Mouse (Mus musculus) liver, embryonic 11.5 days (tissue): Measurements from ENCODE around the gene P4ha2. TPM values are rescaled to one million over a fixed set of nuclear protein-coding genes. Genes with fewer than 3 reads are reported as not detected.

Experiments used
- ATAC-seq: fragments of 200-750 bp; cut with Nextera tagmentation; replicated peaks from 2 replicates; pipeline ENCODE4 v1.8.0; 2017; ENCODE audit warnings: moderate number of reproducible peaks, mild to moderate bottlenecking, moderate TSS enrichment, moderate library complexity; ENCODE audit not compliant: low FRiP score
- DNase-seq: peaks from one replicate; pipeline ENCODE4 v3.0.0-alpha.2; 2017; ENCODE audit warnings: low spot score
- H3K27ac ChIP-seq: fragments of 300-500 bp; sonication (generic); 2 replicates; pipeline ENCODE4 v1.5.1; 2014; ENCODE audit warnings: mild to moderate bottlenecking, low read depth, low read length, control low read depth
- H3K27me3 ChIP-seq: fragments of 300-500 bp; sonication (generic); replicated peaks from 2 replicates; pipeline ENCODE4 v1.6.1; 2014; ENCODE audit warnings: low read length, mixed read lengths; ENCODE audit not compliant: control insufficient read depth, insufficient read depth
- H3K36me3 ChIP-seq: fragments of 300-500 bp; sonication (generic); 2 replicates; pipeline ENCODE4 v1.6.1; 2014; ENCODE audit warnings: mild to moderate bottlenecking, low read length, moderate library complexity, mixed read lengths; ENCODE audit not compliant: control insufficient read depth, insufficient read depth
- H3K4me1 ChIP-seq: fragments of 300-500 bp; sonication (generic); replicated peaks from 2 replicates; pipeline ENCODE4 v1.6.1; 2014; ENCODE audit warnings: low read length, mixed read lengths; ENCODE audit not compliant: control insufficient read depth, insufficient read depth
- H3K4me2 ChIP-seq: fragments of 300-500 bp; sonication (generic); 2 replicates; pipeline ENCODE4 v1.6.1; 2014; ENCODE audit warnings: mild to moderate bottlenecking, control low read depth, moderate library complexity
- H3K4me3 ChIP-seq: fragments of 300-500 bp; sonication (generic); 2 replicates; pipeline ENCODE4 v1.5.1; 2014; ENCODE audit warnings: low read depth, low read length, control low read depth
- H3K9ac ChIP-seq: fragments of 300-500 bp; sonication (generic); 2 replicates; pipeline ENCODE4 v1.6.1; 2014; ENCODE audit warnings: low read depth, low read length, control low read depth
- H3K9me3 ChIP-seq: fragments of 300-500 bp; sonication (generic); 2 replicates; pipeline ENCODE4 v1.6.1; 2016; ENCODE audit warnings: low read length, inconsistent platforms, mixed read lengths; ENCODE audit not compliant: control insufficient read depth
- WGBS: fragments of 180-500 bp; shearing (Covaris S2); extraction: QIAGEN DNeasy Blood & Tissue Kit; methylation state at CpG from one replicate; pipeline ENCODE4 v1.1.7; 2014; 5-methylcytosine and 5-hydroxymethylcytosine counted together
- polyA plus RNA-seq: library from polyadenylated mRNA; unstranded; fragments of >200 nt; fragmentation: Nextera tagmentation; extraction: Ambion mirVana; gene quantifications from 2 replicates; pipeline ENCODE4 v1.2.1, GENCODE M21; 2014

P4ha2 gene
- polyA plus RNA-seq, 1 experiment from 2014 or later: 25.7 TPM

- Histone ChIP-seq H3K9me3 (no peaks in the 10 kb centered on the region), H3K4me1 (peaks cover 7% of the 10 kb centered on the region), H3K4me3 (no peak overlapping the region), H3K4me2 (no peak overlapping the region), H3K27ac (no peak overlapping the region), H3K9ac (no peak overlapping the region), H3K36me3 (no peaks in the 10 kb centered on the region), H3K27me3 (no peaks in the 10 kb centered on the region; the same call in 1 of the 2 replicates)
- ATAC-seq: no peak
- no peak for DNase-seq
- WGBS: 77% methylated on average over 7 of the region's 7 CpGs
Measured at GRCm38 (mm10) chr11:54107239-54107638, 7.3 kb downstream of the P4ha2 start.

GRCm38 (mm10) chr11:54108131-54108530 is 8.2 kb downstream of the P4ha2 start:
- no peak overlapping the region for H3K27ac ChIP-seq
- H3K4me1 ChIP-seq: peaks cover 6% of the 10 kb centered on the region; the same call in 1 of the 2 replicates

GRCm38 (mm10) chr11:54108894-54109293 is 9.0 kb downstream of the P4ha2 start:
- ATAC-seq (no peak), DNase-seq (no peak)
- WGBS: 73% methylated on average over 5 of the region's 5 CpGs

More at GRCm38 (mm10) chr11:54108131-54108530, 8.2 kb downstream of the P4ha2 start:
- DNase-seq: no peak
- Histone ChIP-seq H3K4me3 (no peak overlapping the region), H3K9me3 (no peaks in the 10 kb centered on the region), H3K9ac (no peak overlapping the region), H3K4me2 (no peak overlapping the region), H3K36me3 (no peaks in the 10 kb centered on the region), H3K27me3 (no peaks in the 10 kb centered on the region; the same call in 1 of the 2 replicates)
- ATAC-seq: no peak
- 58% methylated on average over 3 of the region's 3 CpGs for WGBS

GRCm38 (mm10) chr11:54111291-54111690 is 11.4 kb downstream of the P4ha2 start:
- Histone ChIP-seq H3K4me3 (no peak overlapping the region), H3K9me3 (no peaks in the 10 kb centered on the region), H3K9ac (no peak overlapping the region), H3K27me3 (no peaks in the 10 kb centered on the region), H3K4me1 (peaks cover 6% of the 10 kb centered on the region; the same call in 1 of the 2 replicates), H3K27ac (no peak overlapping the region), H3K4me2 (no peak overlapping the region), H3K36me3 (no peaks in the 10 kb centered on the region)
- WGBS: 82% methylated on average over 7 of the region's 7 CpGs
- no peak for ATAC-seq
- no peak for DNase-seq

More at GRCm38 (mm10) chr11:54108894-54109293, 9.0 kb downstream of the P4ha2 start:
- Histone ChIP-seq H3K27me3 (no peaks in the 10 kb centered on the region; the same call in 1 of the 2 replicates), H3K4me1 (peaks cover 3% of the 10 kb centered on the region; the same call in 1 of the 2 replicates), H3K4me2 (no peak overlapping the region), H3K9me3 (no peaks in the 10 kb centered on the region), H3K4me3 (no peak overlapping the region), H3K9ac (no peak overlapping the region), H3K27ac (no peak overlapping the region), H3K36me3 (no peaks in the 10 kb centered on the region)

- no peak overlapping the region for H3K4me3 ChIP-seq
- H3K9ac ChIP-seq: no peak overlapping the region
- H3K4me1 ChIP-seq: peaks cover 6% of the 10 kb centered on the region; the same call in 1 of the 2 replicates
- ATAC-seq (no peak), DNase-seq (no peak)
- H3K9me3 ChIP-seq: no peaks in the 10 kb centered on the region
- no peaks in the 10 kb centered on the region for H3K36me3 ChIP-seq
- no peaks in the 10 kb centered on the region for H3K27me3 ChIP-seq
- 79% methylated on average over 21 of the region's 21 CpGs for WGBS
- H3K4me2 ChIP-seq: peak overlapping the region; percentile 30
- H3K27ac ChIP-seq: peak overlapping the region; percentile 20; the same call in 1 of the 2 replicates
Measured at GRCm38 (mm10) chr11:54111976-54112741, 12.3 kb downstream of the P4ha2 start.

- peak; percentile 92 for ATAC-seq
- no peaks in the 10 kb centered on the region for H3K36me3 ChIP-seq
- no peaks in the 10 kb centered on the region for H3K9me3 ChIP-seq
- H3K27me3 ChIP-seq: no peaks in the 10 kb centered on the region
- peak overlapping the region; percentile 30 for H3K4me2 ChIP-seq
- DNase-seq: peak; percentile 85
- peaks cover 6% of the 10 kb centered on the region; the same call in 1 of the 2 replicates for H3K4me1 ChIP-seq
- H3K4me3 ChIP-seq: no peak overlapping the region
- WGBS: 3% methylated on average over 10 of the region's 10 CpGs
- no peak overlapping the region for H3K9ac ChIP-seq
- H3K27ac ChIP-seq: peak overlapping the region; percentile 14; the same call in 1 of the 2 replicates
Measured at GRCm38 (mm10) chr11:54112920-54113319, 13.0 kb downstream of the P4ha2 start.

- WGBS: 31% methylated on average over 4 of the region's 4 CpGs
- Histone ChIP-seq H3K4me3 (no peak overlapping the region), H3K9me3 (no peaks in the 10 kb centered on the region), H3K36me3 (no peaks in the 10 kb centered on the region), H3K27ac (peak overlapping the region; percentile 14; the same call in 1 of the 2 replicates), H3K4me2 (peak overlapping the region; percentile 30), H3K4me1 (peaks cover 6% of the 10 kb centered on the region; the same call in 1 of the 2 replicates), H3K27me3 (no peaks in the 10 kb centered on the region), H3K9ac (0 out of 2 replicates have a peak overlapping the region, but pooled peaks have one; percentile 4)
- ATAC-seq (no peak), DNase-seq (no peak)
Measured at GRCm38 (mm10) chr11:54113352-54113751, 13.5 kb downstream of the P4ha2 start.

GRCm38 (mm10) chr11:54114746-54115145 is 14.9 kb downstream of the P4ha2 start:
- H3K27me3 ChIP-seq: 0 out of 2 replicates have a peak, but pooled peaks cover 2% of the 10 kb centered on the region
- no peaks in the 10 kb centered on the region for H3K9me3 ChIP-seq
- no peak overlapping the region for H3K4me3 ChIP-seq
- H3K4me2 ChIP-seq: no peak overlapping the region
- no peaks in the 10 kb centered on the region for H3K36me3 ChIP-seq
- 95% methylated on average over 3 of the region's 3 CpGs for WGBS
- no peak overlapping the region for H3K27ac ChIP-seq
- DNase-seq (no peak), ATAC-seq (no peak)
- H3K9ac ChIP-seq: no peak overlapping the region
- peaks cover 6% of the 10 kb centered on the region; the same call in 1 of the 2 replicates for H3K4me1 ChIP-seq
